Mouse (Mus musculus) G1E-ER4 (cell line): ENCODE results near the gene Sdc3. TPM values are rescaled to one million over a fixed set of nuclear protein-coding genes. Genes with fewer than 3 reads are reported as not detected.

Experiments used
- GATA1 ChIP-seq: IDR thresholded peaks from one replicate; pipeline ENCODE4 v1.8.0; 2012; ENCODE audit warnings: low read length, inconsistent platforms
- polyA plus RNA-seq: library from polyadenylated mRNA; stranded (reverse); fragments of >175 nt; gene quantifications from 2 replicates; pipeline ENCODE4 v1.2.3, GENCODE M21; 2012

The Sdc3 gene
- polyA plus RNA-seq, 1 experiment = not detected

DNA sequence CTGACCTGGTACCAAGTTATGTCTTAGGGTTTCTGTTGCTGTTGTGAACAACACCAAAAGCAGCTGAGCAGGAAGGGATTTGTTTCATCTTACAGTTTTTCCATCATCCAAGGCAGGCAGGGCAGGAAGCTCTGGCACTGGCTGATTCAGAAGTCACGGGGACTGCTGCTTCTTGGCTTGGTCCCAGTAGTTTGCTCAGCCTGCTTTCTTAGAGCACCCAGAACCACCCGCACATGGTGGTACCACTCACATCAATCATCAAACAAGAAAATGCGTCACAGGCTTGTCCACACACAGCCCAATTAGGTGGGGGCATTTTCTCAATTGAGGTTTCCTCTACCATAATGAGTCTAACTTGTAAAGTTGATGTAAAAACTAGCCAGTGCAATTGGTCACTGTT is 13.3 kb upstream of the Sdc3 start:
- TF ChIP-seq GATA1 = no peak

DNA sequence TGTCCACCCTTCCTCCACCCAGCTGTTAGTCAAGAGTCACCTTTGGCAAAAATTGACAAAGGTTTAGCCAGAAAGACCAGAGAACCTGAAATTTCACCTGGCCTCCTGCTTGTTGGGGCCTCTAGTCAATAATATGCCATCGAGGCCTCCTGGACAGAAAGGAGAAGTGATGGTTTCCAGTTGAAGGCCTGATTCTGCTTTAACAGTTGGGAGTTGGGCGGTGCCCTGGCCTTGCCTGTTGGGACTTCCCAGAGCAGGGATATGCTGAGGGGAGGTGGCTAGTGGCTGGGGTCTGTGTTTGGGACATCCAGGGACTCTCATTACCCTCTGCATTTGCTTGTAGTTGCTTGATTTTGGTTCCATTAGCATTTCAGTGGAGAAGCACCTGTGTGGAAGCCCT is 9.8 kb upstream of the Sdc3 start:
- no peak for TF ChIP-seq GATA1

DNA sequence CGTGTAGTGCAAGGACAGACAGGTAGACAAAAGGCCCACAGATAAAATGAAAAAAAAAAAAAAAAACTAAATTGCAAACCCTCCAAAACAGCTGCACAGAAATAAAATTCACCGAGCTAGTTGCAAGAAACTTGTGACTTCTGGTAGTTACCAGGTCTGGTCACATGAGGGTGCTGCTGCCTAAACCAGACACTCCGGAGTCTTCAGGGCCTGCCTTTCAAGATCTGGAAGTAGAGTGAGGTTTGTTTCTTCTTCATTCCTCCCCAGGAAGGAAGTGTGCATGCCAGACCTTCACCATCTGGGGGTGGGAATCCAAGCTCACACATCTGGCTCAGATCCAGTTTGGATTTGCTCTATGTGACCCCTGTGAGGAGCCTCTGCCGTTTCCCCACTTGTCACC is 7.6 kb upstream of the Sdc3 start:
- TF ChIP-seq GATA1 = no peak

DNA sequence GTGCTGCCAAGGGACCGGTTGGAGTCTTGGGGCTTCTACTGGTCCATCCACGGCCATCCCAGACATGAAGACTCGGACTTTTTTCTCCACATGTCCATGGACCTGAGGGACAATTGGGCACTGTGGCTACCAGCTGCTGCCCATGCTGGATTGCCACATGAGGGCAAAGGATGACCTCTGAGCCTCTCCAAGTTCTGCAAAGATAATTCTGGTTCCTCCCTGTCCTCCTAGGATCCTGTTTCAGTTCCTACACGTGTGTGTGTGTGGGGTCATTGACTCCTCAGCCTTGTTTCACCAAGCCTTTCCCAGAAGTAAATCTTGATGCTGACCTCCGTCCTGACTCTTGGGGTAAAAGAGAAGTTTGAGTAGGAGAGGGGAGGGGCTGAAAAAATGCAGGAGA is 4.8 kb upstream of the Sdc3 start:
- no peak for TF ChIP-seq GATA1

DNA sequence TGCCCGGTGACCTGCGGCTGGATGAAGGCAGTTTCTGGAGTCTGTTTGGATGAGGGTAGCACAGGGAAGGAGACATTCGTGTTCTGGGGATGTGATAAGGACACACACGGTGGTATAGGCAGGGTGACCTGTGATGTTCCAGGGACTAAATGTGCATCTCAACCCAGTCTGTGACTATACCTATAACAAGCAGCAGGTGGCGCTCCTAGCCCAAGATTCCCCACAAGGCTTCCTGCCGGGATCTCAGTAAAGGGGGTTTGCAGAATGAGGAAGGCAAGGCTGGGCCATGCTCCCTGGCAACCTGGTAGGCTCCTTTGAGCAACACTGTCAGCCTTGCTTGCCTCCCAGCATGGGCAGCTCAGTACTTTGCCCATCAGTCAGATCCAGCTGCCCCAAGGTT is 2.2 kb upstream of the Sdc3 start:
- TF ChIP-seq GATA1 = no peak

DNA sequence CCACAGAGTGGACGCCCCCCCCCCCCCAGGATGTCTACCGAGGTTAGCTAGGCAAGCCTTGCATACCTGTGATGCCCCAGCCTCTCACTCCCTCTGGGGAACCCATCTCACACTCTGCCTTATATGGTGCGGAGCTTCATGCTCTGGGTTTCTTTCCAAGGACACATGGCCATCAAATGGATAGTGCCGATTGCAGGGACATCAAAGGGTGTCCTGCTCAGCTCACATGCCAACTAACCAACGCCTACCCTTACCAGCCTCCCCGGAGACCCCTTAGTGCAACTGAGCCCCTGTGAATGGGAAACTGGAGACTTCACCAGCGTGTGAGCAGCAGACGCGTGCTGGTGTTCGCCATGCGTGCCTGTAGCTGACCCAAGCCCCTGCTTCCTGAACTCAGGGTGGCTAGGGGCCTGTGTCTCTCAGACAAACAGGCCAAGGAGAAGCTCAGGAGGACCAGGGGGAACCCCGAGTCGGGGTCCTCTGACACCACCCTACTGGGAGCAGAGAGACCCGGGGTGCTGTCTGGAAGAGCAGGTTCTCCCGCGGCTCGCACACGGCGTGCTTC is 444 bp upstream of the Sdc3 start:
- TF ChIP-seq GATA1 = no peak

DNA sequence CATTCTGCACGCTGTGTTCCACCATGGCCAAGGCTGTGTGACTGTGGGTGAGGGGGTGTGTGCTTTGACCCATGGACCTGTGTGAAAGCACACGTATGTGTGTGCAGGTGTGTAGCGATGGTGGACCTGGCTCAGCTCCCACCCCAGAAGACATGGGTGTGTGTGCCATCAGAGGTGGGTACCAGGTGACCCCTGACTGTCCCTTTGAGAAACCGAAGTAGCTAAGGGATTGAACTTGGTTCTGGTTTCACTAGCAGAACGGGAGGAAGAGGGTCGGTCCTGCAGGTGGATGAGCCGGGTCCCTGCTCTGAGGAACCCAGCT is 804 bp downstream of the Sdc3 start:
- TF ChIP-seq GATA1 = no peak

DNA sequence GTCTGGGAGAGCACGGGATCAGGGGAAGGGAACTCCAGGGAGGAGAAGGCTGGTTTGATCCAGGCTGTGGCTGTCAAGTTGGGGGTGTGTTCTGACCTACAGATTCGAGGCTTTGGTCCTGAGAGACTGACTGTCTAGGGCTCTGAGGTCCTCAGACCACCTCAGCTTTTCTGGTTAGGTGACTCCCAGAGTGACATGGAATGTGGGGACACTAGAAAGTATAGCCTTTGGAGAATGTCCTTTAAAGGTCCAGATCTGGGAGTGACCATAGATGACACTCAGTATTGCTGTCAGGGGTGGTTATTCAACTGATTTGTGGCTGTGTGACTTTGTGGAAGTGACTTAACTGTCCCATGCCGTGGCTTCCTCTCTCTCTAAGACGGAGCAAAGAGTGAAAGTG is 2.4 kb downstream of the Sdc3 start:
- no peak for TF ChIP-seq GATA1

DNA sequence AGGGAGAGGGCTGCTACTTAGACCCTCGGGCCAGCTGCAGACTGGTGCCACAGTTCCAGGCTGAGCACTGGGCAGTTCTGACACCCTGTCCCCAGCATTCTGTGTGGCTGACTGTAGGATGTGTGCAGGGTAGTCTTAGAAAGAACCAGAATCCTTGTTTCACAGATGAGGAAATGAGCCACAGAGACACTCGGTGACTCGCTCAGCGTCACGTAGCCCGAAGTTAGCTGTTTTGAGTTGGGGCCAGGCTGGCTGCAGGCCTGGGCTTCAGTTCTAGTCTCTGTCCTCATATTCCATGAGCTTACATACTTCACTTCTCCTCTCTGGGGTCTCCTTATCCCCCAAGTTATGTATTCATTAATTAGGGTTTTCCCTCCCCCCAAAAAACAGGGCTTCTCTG is 3.6 kb downstream of the Sdc3 start:
- TF ChIP-seq GATA1 = no peak

DNA sequence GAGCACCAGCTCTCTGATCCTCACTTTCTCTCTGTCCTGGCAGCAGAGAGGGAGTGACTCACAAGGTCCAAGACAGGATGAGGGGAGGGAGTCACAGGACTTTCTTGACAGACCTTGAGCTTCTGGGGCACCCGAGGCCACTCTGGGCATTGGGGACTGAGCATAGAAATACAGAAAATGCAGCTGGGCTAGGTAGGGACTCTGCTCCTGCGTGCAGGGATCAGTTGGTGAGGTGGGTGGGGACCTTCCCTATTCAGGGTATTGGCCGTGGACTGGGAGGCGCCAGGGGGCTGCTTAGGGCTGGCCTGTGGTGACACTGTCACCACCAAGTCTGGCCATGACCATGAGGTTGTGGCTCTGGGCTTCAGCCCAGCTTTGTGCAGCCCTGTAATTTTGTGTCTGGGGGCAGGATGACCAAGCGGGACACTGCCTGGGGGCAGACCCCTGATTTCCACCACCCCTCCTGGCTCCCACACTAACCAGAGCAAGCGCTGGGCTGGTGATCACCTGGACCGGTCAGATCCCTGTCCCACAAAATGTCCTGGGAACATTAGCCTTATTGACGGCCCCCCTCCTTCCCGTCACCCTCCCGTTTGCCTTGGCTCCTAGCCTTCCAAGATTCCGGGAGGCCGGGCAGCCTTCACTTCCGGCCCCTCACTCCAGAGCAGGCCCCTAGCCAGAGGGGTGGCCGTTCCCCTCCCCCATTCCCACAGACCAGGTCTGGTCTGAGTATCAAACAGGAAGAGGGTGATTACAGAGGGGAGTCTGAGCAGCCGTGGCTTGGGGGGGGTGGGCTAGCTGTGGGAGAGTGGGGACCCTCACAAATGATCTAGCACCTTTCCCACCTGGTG is 5.1 kb downstream of the Sdc3 start:
- no peak for TF ChIP-seq GATA1

DNA sequence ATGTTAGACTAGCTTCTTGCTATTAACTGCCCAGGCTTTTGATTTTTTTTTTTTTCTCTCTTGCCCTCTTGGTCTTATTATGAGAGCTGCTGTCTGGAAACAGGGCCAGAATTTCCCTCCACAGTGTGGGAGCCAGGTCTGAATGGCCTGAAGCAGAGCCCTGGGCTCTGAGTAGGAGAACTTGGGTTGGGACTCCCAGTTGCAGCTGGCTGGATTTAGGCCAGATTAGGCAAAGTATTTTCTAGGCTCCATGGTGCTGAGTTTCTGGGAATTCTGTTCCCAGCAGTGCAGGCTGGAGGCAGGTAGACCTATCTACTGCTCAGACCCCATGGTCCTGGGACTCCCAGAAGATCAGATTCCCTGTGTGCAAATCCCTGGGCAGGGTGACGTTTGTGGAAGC is 6.1 kb downstream of the Sdc3 start:
- TF ChIP-seq GATA1 = no peak

DNA sequence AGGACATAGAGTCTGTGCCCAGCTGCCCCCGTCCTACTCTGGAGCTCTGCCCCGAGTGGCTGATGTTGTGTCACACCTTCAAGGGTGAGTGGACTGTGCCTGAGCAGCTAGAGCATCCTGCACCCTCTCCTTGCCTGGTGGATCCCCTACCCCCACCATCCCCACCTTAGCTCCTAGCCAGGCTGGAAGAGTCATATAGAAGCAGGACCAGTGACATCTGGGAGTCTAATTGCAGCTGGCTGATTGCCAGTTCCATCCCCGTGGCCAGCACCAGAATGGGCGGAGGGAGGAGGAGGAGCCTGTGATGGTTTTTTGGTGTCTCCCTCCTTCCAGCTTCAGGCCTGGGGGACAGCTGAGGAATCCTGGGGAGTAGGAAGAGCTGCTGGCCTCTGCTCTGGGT is 6.8 kb downstream of the Sdc3 start:
- no peak for TF ChIP-seq GATA1

DNA sequence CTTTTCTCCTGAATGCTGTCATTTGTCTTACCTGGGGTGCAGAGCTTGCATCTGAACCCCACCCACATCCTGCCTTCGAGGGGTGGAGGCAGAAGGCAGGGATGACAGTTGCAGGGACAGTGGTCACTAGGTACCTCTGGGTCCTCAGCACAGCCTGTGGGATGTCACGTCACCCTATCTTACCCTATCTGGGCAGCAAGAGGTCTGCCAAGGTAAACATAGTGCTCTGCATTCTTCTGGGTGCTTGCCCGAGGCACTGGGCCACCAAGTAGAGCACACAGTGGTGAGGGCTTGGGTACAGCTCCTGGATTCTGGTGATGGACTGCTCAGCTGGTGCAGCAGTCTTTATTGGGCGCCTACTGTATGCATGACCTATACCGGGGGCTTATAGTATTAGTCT is 7.2 kb downstream of the Sdc3 start:
- no peak for TF ChIP-seq GATA1

DNA sequence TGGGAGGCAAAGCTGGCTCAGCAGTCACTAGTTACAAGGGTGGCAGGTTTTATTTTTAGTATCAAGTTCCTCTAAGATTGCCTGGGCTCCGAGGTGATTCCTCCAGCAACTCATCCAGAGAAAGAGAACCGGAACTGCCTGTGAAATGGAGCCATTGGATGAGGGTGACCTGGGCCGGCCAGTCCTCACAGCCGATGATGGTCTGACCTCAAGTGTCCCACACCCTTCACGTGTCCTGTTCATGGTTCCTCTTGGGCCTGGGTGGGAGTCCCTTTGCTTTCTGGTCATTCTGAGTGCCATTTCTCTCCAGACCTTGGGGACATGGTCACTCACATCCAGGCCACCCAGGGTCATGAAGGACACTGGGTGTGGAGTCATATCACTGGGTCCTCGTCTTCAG is 7.8 kb downstream of the Sdc3 start:
- no peak for TF ChIP-seq GATA1

DNA sequence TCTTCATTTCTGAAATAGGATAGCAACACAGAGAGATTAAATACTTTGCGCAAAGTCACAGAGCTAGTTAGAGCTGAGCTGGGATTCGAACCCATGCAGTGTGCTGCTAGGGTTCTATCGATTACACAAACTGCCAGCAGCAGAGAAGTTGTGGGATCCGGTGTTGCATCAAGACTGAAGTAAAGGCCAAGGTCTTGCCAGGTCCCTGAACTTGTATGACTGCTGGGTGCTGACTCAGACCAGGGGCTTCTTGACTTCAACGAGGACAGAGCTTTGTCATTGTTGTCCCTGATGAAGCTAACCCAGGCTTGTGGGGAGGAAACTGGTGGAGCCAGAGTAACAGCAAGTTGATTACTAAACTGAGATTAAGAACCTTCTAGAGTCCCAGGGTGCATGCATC is 8.9 kb downstream of the Sdc3 start:
- no peak for TF ChIP-seq GATA1

DNA sequence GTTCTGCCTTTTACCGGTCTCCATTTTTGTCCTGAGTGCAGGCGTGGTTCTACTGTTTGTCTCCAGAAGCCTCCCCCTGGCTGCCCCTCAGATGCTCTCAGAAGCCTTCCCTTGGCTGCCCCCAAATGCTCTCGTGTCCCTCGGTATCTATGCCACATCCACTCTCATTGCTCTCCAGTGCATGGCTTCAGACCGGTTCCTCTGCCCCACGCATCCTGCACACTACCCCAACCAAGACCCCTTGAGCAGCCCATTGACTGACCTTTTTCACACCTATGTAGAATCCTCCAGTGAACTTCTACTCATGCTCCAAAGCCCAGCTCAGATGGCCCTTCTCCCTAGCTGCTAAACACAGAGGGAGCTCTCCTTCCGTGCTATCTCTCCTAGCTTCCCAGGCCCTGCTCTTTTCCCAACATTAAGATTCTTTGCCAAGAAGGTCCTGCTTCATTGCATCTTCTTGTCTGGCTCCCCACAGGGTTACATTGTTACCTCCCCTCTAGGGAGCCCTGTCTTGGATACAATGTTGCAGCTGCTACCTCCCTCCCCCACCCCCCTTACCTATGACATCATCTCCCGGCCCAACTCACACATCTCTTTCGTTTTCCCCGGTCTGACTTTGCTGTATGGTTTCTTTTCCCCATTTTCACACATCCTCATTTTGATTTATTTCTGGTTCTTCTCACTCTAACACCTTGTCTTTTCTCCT is 9.4 kb downstream of the Sdc3 start:
- TF ChIP-seq GATA1 = no peak

DNA sequence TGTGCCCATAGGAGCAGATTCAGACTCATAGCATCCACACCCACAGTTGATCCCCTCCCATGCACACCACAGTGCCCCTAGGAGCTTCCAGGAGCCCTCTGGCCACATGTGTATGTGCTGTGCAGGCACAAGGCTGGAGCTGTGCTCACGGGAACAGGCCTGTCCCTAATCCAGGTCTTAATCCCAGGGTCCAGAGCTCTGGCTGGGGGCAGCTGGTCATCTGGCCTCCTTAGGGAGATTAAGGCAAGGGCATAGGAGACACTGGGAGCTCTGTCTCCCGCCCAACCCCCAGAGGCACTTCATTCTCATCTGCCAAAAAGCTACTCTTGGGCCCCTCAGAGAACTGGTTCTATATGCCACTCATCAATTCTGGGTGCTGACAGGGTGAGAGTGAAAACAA is 11.3 kb downstream of the Sdc3 start:
- no peak for TF ChIP-seq GATA1
